Mouse (Mus musculus): ENCODE measurements around the gene Krt23.

Krt23 gene

GRCm38 (mm10) chr11:99454044-99454443, 38.9 kb downstream of the Krt23 start:
- DNase-seq (ENCODE audit: low spot score in 2 of 2), result no peak

- DNase-seq (ENCODE audit: low spot score in 2 of 2), result no peak
These were observed 44.2 kb downstream of the Krt23 start for GRCm38 (mm10) chr11:99448769-99449168.

- no peak for DNase-seq (ENCODE audit: low spot score in 2 of 2)
These were observed 51.7 kb downstream of the Krt23 start for GRCm38 (mm10) chr11:99441220-99441619.

GRCm38 (mm10) chr11:99439465-99439864, 53.5 kb downstream of the Krt23 start:
- no peak for DNase-seq (ENCODE audit: low spot score in 2 of 2)

GRCm38 (mm10) chr11:99437972-99438371, 55.0 kb downstream of the Krt23 start, which contains the start of gene Krt20:
Krt20 (minus strand) TSS chr11:99438150.
- DNase-seq (ENCODE audit: low spot score in 2 of 2), result no peak

GRCm38 (mm10) chr11:99436625-99437024, 56.3 kb downstream of the Krt23 start:
- DNase-seq (ENCODE audit: low spot score in 2 of 2), result no peak

- DNase-seq (ENCODE audit: low spot score in 2 of 2), result no peak
These were observed 62.3 kb downstream of the Krt23 start for GRCm38 (mm10) chr11:99430670-99431069.

All from spleen, postnatal 36 days (tissue).